Mouse (Mus musculus) natural killer cell, adult 2 months (primary cell): Measurements from ENCODE around the gene Usp37.
"Not testable (repeated sequence)": the region's sequence is repeated elsewhere in the genome, so short reads cannot be mapped to it uniquely, and the experiment has no call there.

Experiments used
- DNase-seq, 2 experiments: peaks; one replicate each; pipeline ENCODE4 v3.0.0; 2022; ENCODE audit warnings: low spot score in 2 of 2

Usp37 gene

GRCm38 (mm10) chr1:74544184-74544583 lies at the start of gene Usp37:
TSS of gene Usp37 (minus strand) at chr1:74544284.
- DNase-seq = no peak

GRCm38 (mm10) chr1:74587773-74588445 lies 43.8 kb upstream of the Usp37 start, which contains the start of the genes Zfp142 and Bcs1l:
TSS of gene Zfp142 (minus strand) at chr1:74588246.
TSS of gene Bcs1l (plus strand) at chr1:74588289.
- DNase-seq = peak; percentile 97 to 98

- no peak for DNase-seq
These were observed 43.2 kb upstream of the Usp37 start for GRCm38 (mm10) chr1:74587233-74587772.

GRCm38 (mm10) chr1:74584616-74585398 lies 40.7 kb upstream of the Usp37 start:
- no peak for DNase-seq

GRCm38 (mm10) chr1:74582621-74583020 lies 38.5 kb upstream of the Usp37 start:
- no peak for DNase-seq

DNA sequence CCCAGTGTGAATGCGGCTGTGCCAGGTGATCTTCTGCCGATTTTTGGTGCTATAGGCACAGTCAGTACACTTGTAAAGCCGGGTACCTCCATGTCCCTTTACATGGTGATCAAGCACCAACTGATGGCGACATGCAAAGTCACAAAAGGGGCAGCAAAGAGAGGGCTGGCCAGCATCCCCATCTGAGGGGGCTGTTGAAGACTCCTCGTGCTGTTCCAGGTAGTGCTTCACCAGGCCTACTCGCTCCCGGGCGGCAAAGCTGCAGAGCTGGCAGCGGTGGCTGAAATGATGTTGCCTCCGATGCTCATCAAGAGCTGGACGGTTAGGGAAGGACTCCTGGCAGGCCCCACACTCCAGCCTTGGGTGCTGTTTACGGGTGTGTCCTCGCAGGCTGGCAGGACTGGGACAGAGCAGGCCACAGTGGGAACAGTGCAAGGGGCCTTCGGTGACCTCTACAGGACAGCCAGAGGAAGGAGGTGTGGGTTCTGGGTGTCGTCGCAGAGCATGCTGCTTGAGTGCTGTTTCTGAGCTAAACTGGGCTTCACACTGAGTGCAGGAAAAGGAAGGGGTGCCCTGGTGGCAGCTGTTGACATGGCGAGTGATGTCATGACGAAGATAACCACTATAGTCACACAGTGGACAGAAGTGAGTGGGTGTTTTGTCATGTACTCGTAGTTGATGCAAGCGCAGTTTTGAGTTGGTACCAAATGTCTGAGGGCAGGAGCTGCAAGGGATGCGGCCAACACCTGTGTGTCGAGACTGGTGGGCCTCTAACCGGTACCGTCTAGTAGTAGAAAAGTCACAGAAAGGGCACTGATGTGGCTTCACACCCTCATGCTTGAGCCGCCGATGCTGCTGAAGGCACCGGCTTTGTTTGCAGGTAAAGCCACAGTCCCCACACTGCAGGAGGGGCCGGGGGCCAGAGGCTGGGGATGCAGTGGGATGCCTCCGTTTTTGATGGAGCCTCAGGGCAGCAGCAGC lies 25.9 kb upstream of the Usp37 start:
- DNase-seq = peak; percentile 23 to 26

GRCm38 (mm10) chr1:74565834-74566233 lies 21.8 kb upstream of the Usp37 start:
- DNase-seq = no peak

DNA sequence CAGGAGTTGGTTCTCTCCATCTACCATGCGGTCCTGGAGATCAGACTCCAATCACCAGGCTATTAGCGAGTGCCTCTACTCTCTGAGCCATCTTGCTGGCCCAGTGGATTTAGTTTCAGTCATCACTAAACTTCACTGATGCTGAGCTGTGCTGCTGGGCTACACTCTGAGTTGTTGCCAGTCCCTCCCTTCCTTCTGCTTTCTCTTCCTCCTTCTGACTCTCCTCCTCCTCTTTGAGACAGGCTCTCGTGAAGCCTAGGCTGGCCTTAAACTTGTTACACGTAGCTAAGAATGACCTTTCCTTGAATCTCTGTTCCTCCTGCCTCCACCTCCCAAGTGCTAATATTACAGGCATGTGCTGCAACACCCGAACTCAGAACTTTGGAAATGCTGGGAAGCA lies 15.0 kb upstream of the Usp37 start:
- no peak for DNase-seq

- DNase-seq = no peak
These were observed 1.6 kb downstream of the Usp37 start, which contains the start of gene Plcd4 for GRCm38 (mm10) chr1:74542451-74542961. TSS of gene Plcd4 (plus strand) at chr1:74542888.

GRCm38 (mm10) chr1:74538650-74539049 lies 5.4 kb downstream of the Usp37 start:
- no peak for DNase-seq

- no peak for DNase-seq
These were observed 15.5 kb downstream of the Usp37 start for GRCm38 (mm10) chr1:74528589-74528988.

- no peak for DNase-seq
These were observed 19.3 kb downstream of the Usp37 start for GRCm38 (mm10) chr1:74524746-74525145.

GRCm38 (mm10) chr1:74519875-74520274 lies 24.2 kb downstream of the Usp37 start:
- no peak for DNase-seq

GRCm38 (mm10) chr1:74512999-74513398 lies 31.1 kb downstream of the Usp37 start:
- not testable (repeated sequence) for DNase-seq

DNA sequence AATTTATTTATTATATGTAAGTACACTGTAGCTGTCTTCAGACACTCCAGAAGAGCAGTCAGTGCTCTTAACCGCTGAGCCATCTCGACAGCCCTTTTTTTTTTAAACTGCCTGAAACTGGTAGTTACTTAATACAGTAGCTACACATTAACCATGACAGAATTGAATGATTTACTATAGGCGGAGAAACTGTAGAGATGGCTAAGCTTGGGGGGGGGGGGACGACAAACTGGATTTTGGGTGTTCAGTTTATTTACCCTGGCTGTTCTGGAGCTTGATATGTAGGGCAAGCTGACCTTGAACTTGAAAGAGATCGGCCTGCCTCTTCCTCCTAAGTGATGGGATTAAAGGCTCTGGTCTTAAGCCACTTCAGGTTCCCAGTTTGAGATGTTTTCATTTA lies 32.8 kb downstream of the Usp37 start:
- DNase-seq = no peak

GRCm38 (mm10) chr1:74507780-74508179 lies 36.3 kb downstream of the Usp37 start:
- DNase-seq = no peak

- no peak for DNase-seq
These were observed 37.6 kb downstream of the Usp37 start for GRCm38 (mm10) chr1:74506471-74506881.

DNA sequence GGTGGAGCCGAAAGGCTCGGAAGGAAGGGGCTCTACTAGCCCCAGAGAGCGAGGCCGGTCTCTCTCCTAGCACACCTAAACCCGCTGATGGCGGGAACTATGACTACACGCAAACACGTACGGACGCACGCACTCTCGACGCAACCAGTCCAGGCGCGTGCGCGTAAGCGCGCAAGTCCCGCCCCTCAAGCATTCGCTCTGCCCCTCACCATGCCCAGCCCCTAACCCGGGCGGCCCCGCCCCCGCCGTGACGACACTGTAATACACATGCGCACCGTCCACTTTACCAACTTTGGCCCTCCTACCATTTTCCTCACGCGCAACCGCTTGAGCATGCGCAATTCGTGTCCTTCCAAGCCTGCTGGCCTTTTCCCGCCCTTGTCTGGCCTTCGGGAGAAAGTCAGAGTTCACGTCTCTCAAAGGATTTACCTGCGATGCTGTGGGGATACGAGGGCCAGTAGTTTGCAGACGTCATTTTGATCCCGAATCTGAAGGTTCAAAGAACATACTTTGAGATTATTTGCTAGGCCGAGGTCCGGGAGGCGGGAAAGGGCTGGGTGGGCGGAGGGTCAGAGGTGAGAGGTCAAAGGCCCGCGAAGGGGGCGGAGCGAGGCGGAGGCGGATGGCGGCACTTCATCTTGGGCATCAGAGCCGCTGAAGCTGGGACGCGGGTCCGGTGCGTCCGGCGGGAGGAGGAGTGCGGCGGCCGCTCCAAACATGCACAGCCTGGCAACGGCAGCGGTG lies 38.2 kb downstream of the Usp37 start, which contains the start of gene Cnot9:
TSS of gene Cnot9 (plus strand) at position 338 of the 744 bp plus-strand sequence.
- DNase-seq = peak; percentile 100

- DNase-seq = no peak
These were observed 38.7 kb downstream of the Usp37 start for GRCm38 (mm10) chr1:74505393-74505720.

DNA sequence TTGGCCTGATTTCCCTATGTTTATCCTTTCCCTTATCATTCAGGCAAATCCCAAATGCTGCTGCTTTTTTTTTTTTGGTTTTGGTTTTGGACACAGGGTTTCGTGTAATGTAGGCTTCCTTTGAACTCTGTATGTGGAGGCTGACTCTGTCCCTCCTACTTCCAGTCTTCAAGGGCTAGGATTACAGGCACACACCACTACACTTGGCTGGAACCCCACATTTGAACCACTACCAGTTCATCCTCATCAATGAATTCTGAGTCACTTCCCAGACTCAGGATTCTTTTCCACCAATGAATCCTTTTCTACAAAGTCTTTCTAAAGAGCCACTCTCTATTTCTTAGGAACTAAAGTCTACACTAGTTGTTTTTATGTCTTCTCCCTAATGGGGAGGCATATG lies 43.0 kb downstream of the Usp37 start:
- DNase-seq = no peak

- DNase-seq = no peak
These were observed 58.3 kb downstream of the Usp37 start for GRCm38 (mm10) chr1:74485792-74486191.
